Mouse (Mus musculus): Measurements from ENCODE around the gene Wbp2.

Gene Wbp2

DNA sequence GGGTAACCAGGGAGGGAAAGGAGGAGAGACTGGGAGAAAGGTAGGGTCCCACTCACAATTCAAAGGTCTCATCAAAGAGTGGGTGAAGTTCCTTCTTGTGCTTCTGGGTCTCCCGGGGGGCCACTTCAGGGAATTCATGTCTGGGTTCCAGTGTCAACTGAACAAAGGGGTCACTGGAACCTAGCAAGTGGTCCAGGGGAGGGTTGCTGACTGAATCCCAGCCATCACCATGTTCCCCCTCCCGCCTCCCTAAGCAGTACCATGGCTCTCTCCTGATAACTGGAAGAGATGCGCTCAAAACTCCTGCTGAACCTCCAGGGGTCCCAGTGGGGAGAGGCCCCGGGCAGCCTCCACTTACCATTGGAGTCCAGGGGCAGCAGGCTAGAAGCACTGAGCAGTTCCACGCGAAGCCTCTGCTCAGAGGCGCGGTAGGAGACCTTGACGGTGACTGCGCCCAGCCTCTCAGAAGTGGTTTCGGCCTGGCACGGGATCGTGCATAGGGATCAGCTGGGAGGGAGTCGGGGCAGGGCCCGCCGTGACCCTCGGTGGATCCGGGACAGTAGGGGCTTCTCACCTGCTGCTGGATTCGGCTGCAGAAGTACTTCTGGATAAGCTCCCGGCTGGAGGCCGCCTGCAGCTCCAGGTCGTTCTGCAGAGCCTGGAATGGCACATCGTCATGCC, 22.5 kb downstream of the Wbp2 start:
- in situ Hi-C loops (cut with MboI; ENCODE audit: low sequenced_read_pairs): no loop called here

DNA sequence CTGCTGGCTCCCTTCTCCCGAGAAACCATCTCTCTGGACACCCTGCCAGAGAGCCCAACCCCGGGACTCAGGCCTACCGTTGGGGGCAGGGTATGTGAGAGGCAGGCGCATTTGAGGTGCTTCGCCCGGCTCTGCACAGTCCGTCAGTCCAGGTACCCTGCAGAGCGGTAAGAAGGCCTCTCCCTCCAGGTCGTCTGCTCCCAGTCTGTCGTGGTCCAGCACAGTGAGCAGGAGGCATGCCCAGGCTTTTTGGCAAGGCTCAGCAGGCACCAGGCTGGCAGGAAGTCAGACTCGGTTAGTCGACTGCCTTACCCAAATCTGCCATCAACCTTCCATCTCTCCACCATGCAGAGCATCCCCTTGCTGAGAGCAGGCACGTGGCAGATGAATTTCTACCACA, 23.2 kb downstream of the Wbp2 start:
- in situ Hi-C loops (cut with MboI; ENCODE audit: low sequenced_read_pairs): no loop called here

DNA sequence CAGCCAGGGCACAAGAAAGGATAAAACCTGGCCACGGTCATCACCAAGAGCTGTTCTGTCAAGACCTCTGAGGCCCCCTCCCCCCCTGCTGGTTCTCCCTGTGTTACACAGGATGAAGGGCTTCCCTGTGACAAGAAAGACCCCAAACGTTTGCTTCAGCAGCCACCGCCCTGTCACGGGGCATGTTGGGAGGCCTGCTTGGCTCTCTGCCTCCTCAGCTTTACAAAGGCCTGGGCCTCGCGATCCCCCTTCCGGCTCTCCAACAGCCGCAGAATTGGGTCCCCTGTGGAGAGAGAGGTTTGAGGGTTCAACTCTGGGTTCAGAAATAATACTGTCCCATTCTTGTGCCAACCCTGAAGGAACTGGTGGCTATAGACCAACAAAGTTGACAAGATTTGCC, 24.3 kb downstream of the Wbp2 start:
- in situ Hi-C loops (cut with MboI; ENCODE audit: low sequenced_read_pairs): no loop called here

DNA sequence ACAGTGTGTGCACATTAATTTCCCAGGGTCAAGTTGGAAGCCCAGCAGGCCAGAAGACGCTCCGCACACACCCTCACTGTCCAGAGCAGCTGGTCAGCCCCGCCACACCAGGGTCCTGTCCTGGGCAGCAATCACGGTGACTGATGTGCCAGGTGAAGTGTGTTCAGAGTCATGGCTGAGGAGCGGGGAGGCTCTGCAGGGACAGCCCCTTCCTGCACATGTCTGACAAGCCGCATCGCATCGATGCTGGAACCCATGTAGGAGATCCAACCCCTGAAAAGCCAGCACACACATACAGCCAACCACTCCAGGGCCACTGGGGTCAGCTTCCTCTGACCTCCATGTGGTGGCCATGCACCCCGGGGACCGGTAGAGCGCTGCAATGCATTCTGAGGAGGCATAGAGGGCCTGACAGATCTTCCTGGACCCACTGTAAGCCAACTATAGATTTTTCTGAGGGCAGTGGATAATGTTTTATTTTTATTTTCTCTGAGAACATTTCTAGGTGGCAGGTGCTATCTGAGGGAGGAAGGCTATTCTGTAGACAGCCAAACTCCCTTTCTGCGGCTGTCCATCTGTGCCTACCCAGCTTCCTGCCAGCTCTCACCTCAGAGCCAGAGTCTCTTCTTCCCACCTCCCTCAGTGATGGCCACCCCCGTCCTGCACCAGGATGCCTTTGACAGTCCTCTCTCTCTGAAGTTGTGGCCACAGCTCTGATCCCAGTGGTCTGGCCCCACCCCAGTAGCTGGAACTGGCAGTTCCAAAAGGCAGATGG, 25.0 kb downstream of the Wbp2 start:
- in situ Hi-C loops (cut with MboI; ENCODE audit: low sequenced_read_pairs): no loop called here

DNA sequence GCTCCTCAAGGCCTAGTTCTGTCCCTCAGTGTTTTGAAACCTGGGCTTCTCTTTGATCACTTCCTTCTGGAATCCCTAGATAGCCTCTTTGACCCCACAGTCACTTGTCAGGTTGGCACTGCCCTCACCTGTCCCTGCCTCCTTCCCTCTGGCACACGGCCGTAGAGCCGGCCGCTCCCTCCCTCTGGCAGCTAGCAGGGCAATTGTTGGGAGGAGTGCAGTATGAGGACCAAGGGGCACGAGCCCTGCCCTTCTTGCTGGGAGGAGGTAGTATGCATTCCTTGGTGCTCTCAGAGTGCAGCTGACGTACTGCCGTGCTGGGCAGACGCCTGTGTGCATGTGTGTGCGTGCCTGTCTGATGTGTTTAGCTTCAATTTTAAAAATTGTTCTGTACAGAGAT, 26.2 kb downstream of the Wbp2 start:
- in situ Hi-C loops (cut with MboI; ENCODE audit: low sequenced_read_pairs): no loop called here

DNA sequence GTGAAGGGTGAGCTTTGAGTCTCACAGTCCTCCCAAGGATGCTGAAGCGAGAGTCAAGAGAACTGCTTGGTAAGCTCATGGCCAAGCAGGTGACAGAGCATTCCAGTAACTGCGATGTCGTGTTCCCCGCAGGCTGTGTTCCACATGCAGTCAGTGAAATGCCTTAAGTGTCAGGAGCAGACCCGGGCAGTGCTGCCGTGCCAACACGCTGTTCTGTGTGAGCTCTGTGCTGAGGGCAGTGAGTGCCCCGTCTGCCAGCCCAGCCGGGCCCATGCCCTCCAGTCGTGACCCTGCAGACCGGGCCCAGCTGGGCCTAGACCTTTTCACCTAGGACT, 27.1 kb downstream of the Wbp2 start:
- in situ Hi-C loops (cut with MboI; ENCODE audit: low sequenced_read_pairs): no loop called here

DNA sequence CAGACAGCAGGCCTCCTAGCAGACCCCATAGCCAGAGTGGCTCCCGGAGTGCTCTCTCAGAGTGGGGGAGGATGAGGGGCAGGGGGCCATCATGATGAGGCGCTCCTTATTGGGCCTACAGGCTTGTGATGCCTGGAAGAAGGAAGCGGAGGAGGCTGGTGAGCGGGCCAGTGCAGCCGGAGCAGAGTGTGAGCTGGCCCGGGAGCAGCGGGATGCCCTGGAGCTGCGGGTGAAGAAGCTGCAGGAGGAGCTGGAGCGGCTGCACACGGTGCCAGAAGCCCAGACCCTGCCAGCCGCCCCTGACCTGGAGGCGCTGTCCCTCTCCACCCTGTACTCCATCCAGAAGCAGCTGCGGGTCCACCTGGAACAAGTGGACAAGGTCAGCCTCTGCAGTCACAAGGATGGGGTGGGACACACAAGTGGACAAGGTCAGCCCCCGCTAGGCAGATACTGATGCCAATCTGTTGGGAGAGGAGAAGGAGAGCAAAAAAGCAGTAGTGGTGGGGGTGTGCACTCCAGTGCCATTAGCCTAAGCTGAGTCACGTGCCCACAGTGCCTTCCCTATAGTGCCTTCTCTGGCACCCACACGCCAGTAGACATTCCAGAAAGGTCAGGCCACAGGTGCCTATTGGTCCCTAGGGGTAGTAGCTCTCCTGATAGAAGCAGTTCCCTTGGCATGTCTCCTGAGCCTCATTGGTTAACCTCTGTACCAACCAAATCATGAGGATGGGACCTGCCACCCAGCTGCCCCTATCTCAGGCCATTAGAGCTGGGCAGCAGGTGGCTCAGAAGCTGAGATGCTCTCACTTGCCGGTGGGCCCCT, 27.7 kb downstream of the Wbp2 start:
- in situ Hi-C loops (cut with MboI; ENCODE audit: low sequenced_read_pairs): no loop called here

DNA sequence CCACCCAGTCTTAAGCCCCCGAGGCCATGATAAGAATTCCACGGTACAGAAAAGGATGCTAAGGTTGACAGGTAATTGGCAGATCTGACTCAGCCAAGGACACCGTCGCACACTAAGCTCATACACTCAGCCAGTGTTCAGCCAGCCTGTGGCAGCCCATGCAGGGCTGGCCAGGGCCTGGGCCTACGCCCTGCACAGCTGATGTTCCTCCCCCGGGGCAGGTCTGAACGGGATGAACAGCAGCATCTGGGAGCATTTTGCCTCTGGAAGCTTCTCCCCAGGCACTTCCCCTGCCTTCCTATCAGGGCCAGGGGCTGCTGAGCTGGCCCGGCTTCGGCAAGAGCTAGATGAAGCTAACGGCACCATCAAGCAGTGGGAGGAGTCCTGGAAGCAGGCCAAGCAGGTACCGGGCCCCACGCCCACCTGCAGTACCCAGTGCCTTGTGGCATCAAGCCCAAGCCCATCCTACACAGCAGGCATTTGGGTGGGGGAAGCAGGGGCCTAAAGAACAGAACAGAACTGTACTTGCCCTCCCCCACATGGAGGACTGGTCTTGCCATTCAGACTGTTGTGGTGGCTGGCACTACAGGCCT, 28.7 kb downstream of the Wbp2 start:
- in situ Hi-C loops (cut with MboI; ENCODE audit: low sequenced_read_pairs): no loop called here

DNA sequence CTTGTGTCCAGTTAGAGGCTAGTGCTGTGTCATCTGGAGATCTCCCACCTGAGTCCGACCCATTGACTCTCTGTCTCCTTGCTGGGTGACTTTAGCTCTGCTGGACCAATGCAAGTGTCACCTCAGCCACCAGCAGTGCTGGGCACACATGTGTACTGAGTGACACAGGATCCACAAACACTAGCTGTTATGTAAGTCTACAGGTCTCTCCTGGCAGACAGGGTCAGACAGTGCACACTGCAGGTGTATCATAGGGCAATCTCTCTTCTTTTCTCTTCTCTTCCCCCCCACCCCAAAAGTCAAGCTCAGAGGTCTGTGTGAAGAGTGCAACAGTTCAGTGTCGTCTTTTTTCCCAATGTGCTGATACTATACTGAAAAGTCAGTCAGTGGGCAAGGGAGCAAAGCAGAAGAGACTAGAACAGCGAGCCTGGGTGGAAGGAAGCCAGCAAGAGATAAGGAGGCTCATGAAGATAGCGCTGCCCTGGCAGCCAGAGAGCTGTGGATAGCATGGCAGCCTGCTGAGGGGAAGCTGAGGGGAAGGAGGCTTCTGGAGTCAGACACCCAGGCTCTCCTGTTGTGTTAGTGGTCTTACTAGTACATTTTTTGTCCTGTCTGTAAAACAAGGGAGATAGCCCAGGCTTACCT, 29.4 kb downstream of the Wbp2 start:
- in situ Hi-C loops (cut with MboI; ENCODE audit: low sequenced_read_pairs): no loop called here

DNA sequence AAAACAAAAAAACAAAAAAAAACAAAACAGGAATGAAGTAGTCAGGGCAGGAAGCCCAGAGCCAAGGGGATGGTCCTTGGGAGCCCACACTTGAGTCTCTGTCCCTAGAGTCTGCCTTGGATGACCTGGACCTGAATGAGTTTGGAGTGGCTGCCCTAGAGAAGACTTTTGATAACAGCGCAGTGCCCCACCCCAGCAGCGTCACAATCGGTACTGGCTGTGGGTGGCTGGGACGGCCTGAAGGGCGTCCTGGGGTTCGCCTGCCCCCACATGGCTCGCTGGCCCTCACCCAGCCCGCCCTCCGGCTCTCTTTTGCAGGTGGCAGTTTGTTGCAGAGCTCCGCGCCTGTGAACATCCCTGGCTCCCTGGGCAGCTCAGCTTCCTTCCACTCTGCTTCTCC, 30.9 kb downstream of the Wbp2 start:
- in situ Hi-C loops (cut with MboI; ENCODE audit: low sequenced_read_pairs): no loop called here

DNA sequence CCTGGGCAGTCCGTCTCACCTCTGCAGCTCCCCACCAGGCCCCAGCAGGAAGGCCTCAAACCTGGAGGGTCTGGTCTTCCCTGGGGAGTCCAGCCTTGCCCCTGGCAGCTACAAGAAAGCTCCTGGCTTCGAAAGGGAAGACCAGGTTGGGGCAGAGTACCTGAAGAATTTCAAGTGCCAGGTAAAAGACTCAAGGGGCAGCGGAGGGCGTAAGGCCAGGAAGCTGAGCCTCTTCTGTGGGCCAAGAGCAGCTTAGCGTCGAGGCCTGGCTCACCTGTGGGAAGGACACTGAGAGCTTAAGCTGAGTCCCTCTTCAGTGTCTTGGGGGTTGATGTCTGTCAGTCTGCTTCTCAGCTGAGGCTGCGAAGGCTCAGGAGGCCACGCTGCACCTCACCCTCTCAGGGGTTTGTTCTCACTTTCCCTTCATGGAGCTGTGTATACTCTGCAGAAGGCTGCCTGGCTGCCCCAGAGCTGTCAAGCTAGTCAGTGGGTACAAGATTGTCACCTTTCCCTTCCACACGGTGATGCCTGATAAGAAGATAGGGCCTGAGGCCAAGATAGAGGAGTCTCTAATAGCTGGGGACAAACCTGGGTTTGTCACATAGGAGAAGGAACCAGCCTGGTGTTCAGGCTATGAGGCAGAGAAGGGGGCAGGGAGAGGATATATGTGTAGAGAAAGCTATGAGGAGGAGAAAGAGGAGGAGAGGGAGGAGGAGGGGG, 33.1 kb downstream of the Wbp2 start:
- in situ Hi-C loops (cut with MboI; ENCODE audit: low sequenced_read_pairs): no loop called here

DNA sequence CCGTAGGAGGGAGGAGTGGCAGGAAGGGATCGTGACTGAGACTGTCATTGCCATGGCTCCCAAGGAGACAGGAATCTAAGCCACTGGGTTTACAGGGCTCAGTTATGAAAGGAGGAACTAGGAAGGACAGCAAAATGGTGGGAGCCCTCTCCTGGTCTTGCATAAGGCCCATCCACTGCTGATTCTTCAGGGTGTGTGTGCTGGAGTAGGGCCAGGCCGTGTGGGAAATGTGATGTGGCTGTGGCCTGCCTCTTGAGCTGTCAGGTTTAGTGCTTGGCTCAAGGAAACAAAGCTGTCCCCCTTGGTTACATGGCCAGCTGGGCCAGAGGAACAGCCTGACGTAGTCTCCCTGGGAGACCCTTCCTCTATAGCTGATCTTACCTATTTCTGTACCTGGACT, 36.6 kb downstream of the Wbp2 start:
- in situ Hi-C loops (cut with MboI; ENCODE audit: low sequenced_read_pairs): no loop called here

DNA sequence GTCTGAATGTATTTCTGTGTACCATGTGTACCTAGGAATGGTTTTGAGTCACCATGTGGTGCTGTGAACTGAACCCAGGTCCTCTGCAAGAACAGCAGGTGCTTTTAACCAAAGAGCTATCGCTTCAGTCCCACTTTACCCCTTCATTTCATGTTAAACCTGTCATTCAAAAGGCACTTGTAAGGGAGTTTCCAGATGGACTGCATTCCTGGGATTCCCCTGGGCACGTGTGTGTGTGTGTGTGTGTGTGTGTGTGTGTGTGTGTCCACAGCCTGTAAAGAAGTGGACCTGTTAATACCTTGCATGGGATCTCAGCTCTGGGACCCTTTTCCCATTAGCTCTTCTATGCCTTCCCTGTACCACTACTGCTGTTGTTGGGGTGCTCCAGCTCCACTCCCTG, 37.2 kb downstream of the Wbp2 start:
- in situ Hi-C loops (cut with MboI; ENCODE audit: low sequenced_read_pairs): no loop called here

DNA sequence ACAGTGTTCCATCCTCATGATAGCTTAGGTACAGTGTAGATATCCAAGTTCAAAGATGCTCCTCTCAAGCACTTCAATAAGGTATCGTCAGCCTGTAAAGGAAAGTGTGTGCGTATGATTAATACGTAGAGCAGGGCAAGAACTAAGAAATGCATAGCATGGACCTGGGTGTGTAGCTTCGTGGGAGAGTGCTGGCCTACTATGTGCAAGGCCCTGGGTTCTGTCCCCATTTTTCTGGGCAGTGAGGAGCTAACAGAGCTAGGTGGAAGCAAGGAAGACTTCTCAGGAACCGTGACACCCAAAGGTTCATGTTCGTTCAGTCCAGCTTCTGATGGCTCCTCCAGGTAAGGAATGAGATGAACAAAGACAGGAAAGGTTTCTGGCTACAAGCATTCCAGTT, 41.6 kb downstream of the Wbp2 start:
- in situ Hi-C loops (cut with MboI; ENCODE audit: low sequenced_read_pairs): no loop called here

DNA sequence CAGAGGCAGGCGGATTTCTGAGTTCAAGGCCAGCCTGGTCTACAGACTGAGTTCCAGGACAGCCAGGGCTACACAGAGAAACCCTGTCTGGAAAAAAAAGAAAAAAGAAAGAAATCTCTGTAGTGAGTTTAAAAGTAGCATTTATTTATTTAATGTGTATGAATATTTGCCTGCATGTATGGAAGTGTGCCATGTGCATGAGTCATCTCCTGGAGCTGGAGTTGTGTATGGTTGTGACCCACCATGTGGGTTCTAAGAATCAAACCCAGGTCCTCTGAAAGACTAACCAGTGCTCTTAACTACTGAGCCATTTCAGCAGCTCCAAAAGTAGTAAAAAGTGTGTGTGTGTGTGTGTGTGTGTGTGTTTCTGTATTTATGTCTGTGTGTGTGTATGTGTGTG, 43.5 kb downstream of the Wbp2 start:
- in situ Hi-C loops (cut with MboI; ENCODE audit: low sequenced_read_pairs): no loop called here

DNA sequence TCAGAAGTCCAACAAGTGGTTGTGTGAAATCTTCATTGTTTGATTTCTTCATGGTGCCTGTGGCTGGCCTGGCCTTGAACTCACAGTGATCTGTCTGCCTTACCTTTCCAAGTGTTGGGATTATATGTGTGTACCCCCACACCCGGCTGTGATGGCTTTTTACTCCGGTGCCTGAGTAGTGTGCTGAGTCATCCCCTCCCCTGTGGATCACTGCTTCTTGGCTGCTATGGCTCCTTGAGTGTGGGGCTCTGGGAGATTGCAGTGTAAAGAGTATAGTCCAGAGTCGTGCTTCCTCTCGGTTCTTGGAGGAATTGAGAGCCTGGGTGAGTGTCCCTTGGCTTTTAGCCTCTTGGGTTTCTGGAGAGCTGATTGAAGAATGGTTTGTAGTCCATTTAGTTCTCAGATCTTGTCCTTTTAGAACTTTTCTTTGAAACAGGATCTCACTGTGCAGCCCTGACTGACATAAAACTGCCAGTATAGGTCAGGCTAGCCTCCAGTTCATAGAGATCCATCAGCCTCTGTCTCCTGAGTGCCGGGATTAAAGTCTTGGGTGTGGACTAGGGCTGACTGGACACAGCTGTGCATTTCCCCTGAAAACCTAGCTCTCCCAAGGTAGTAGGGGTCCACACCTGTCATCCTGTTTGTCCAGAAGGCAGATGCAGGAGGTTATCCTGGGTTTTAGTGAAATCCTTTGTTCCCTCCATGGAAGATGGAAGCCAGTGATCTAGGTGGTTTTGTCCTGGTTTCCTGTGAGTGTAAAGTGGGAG, 44.2 kb downstream of the Wbp2 start:
- in situ Hi-C loops (cut with MboI; ENCODE audit: low sequenced_read_pairs): no loop called here

DNA sequence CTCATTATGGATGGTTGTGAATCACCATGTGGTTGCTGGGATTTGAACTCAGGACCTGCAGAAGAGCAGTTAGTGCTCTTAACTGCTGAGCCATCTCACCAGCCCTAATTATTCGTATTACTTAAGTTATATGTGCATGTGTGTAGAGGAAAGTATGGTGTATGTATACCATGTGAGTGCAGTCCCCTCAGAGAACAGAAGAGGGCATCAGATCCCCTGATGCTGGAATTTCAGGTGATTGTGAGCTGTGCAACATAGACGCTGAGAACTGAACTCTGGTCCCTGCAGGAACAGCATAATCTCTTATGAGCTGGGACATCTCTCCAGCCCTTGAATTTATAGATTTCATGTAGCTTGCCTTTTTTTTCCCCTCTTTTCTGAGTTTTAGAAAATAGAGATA, 45.0 kb downstream of the Wbp2 start:
- in situ Hi-C loops (cut with MboI; ENCODE audit: low sequenced_read_pairs): no loop called here

DNA sequence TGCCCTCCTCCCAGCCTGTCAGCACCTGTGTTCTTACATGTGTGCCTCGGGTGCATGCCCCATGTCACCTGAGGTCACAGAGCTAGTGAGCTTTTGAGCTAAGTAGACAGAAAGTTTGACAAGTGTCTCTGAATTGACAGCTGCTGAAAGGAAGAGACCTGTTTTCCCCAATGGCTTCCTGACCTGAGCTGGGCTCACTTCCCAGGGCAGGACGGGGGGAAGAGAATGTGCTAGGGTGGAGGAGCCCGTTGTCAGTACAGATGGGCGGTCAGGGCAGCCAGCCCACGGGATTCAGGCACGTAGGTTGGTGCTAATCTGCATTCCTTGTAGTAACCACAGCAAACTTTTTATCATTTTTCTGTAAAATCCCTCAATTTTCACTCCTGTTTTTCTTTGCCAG, 46.2 kb downstream of the Wbp2 start:
- in situ Hi-C loops (cut with MboI; ENCODE audit: low sequenced_read_pairs): no loop called here

DNA sequence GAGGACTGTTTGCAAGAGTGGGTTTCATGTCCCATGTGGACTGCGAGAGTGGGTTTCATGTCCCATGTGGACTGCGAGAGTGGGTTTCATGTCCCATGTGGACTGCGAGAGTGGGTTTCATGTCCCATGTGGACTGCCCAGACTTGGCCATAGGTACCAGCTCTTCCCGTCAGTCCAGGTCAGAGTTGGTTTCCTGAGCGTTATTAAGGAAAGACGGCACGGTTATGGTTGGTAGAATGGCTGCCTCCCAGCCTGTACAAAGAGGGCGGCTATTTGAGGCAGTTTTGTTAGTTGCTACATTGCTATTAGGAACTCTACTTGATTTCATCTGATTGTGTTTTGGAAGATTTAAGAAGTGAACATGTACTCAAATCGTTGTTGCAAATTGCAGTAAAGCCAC, 49.0 kb downstream of the Wbp2 start:
- in situ Hi-C loops (cut with MboI; ENCODE audit: low sequenced_read_pairs): no loop called here

DNA sequence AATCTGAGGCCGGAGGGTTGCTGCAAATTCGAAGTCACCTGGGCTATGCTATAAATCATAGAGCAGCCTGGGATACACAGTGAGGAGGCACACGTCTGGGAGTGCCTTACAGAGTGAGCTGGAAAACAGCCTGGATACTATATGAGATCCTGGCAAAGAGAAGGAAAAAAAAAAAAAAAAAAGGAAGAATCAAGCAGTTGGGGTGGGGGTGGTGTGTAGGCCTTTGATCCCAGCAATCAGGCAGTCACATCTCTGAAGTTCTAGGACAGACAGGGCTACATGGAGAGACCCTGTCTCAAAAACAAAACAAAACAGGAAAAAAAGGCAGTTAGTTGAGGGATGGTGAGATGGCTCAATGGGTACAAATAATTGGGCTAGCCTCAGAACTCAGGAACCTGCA, 50.1 kb downstream of the Wbp2 start:
- in situ Hi-C loops (cut with MboI; ENCODE audit: low sequenced_read_pairs): no loop called here

Measured in CH12F3 (cell line).